Mouse (Mus musculus) forebrain, embryonic 14.5 days (tissue): ENCODE results near the gene Chst3. TPM values are rescaled to one million over a fixed set of nuclear protein-coding genes. Genes with fewer than 3 reads are reported as not detected.
A peak's percentile ranks its signal among the peaks of the same experiment; 100 is the strongest.

ENCODE experiments used
- ATAC-seq: fragments of 200-750 bp; cut with Nextera tagmentation; 2 replicates; pipeline ENCODE4 v1.8.0; 2017; ENCODE audit warnings: mild to moderate bottlenecking, moderate library complexity
- DNase-seq: peaks from one replicate; pipeline ENCODE4 v3.0.0-alpha.2; 2015; ENCODE audit warnings: low spot score
- H3K27ac ChIP-seq: fragments of 300-500 bp; sonication (generic); 2 replicates; pipeline ENCODE4 v1.5.1; 2014; ENCODE audit warnings: low read depth, mild to moderate bottlenecking, control low read depth, low read length, moderate library complexity
- H3K27me3 ChIP-seq: fragments of 300-500 bp; sonication (generic); replicated peaks from 2 replicates; pipeline ENCODE4 v1.6.1; 2014; ENCODE audit warnings: low read length, control low read depth, mixed read lengths; ENCODE audit not compliant: control insufficient read depth, insufficient read depth
- H3K36me3 ChIP-seq: fragments of 300-500 bp; sonication (generic); 2 replicates; pipeline ENCODE4 v1.6.1; 2014; ENCODE audit warnings: low read length, control low read depth; ENCODE audit not compliant: control insufficient read depth, insufficient read depth
- H3K4me1 ChIP-seq: fragments of 300-500 bp; sonication (generic); 2 replicates; pipeline ENCODE4 v1.6.1; 2014; ENCODE audit warnings: antibody characterized with exemption, low read length, control low read depth; ENCODE audit not compliant: control insufficient read depth, insufficient read depth
- H3K4me2 ChIP-seq: fragments of 300-500 bp; sonication (generic); 2 replicates; pipeline ENCODE4 v1.6.1; 2014; ENCODE audit warnings: mild to moderate bottlenecking, control low read depth, low read length
- H3K4me3 ChIP-seq: fragments of 300-500 bp; sonication (generic); 2 replicates; pipeline ENCODE4 v1.5.1; 2014; ENCODE audit warnings: low read depth, low read length, control low read depth
- H3K9ac ChIP-seq: fragments of 300-500 bp; sonication (generic); 2 replicates; pipeline ENCODE4 v1.6.1; 2014; ENCODE audit warnings: mild to moderate bottlenecking, low read length, control low read depth, moderate library complexity
- H3K9me3 ChIP-seq: fragments of 300-500 bp; sonication (generic); replicated peaks from 2 replicates; pipeline ENCODE4 v1.6.1; 2016; ENCODE audit warnings: low read length, control low read depth, mixed read lengths; ENCODE audit not compliant: control insufficient read depth
- WGBS: fragments of 180-500 bp; shearing (Covaris S2); extraction: QIAGEN DNeasy Blood & Tissue Kit; methylation state at CpG from one replicate; pipeline ENCODE4 v1.1.7; 2014; 5-methylcytosine and 5-hydroxymethylcytosine counted together
- polyA plus RNA-seq: library from polyadenylated mRNA; unstranded; fragments of >200 nt; fragmentation: Nextera tagmentation; extraction: Ambion mirVana; gene quantifications from 2 replicates; pipeline ENCODE4 v1.2.1, GENCODE M21; 2014

The Chst3 gene
- polyA plus RNA-seq, 1 experiment from 2014 or later, result 0.70 TPM

GRCm38 (mm10) chr10:60174506-60174905, 44.6 kb downstream of the Chst3 start:
- H3K9ac ChIP-seq, result no peak overlapping the region
- no peak for DNase-seq
- peaks cover 4% of the 10 kb centered on the region for H3K4me1 ChIP-seq
- no peak for ATAC-seq
- no peak overlapping the region for H3K27ac ChIP-seq
- no peak overlapping the region for H3K4me3 ChIP-seq
- H3K27me3 ChIP-seq, result no peaks in the 10 kb centered on the region
- no peaks in the 10 kb centered on the region for H3K36me3 ChIP-seq
- no peak overlapping the region for H3K4me2 ChIP-seq
- H3K9me3 ChIP-seq, result no peaks in the 10 kb centered on the region
- 82% methylated on average over 3 of the region's 3 CpGs for WGBS

GRCm38 (mm10) chr10:60173035-60173434, 46.0 kb downstream of the Chst3 start:
- peak; percentile 62; the same call in 1 of the 2 replicates for ATAC-seq
- peak; percentile 87 for DNase-seq
- WGBS, result 22% methylated on average over 10 of the region's 10 CpGs

GRCm38 (mm10) chr10:60172306-60172705, 46.8 kb downstream of the Chst3 start:
- DNase-seq, result no peak
- no peak for ATAC-seq
- Histone ChIP-seq H3K27me3 (no peaks in the 10 kb centered on the region), H3K9ac (no peak overlapping the region), H3K4me3 (no peak overlapping the region), H3K27ac (no peak overlapping the region), H3K9me3 (no peaks in the 10 kb centered on the region), H3K4me1 (peaks cover 4% of the 10 kb centered on the region), H3K4me2 (no peak overlapping the region), H3K36me3 (no peaks in the 10 kb centered on the region)
- WGBS, result 88% methylated on average over 4 of the region's 4 CpGs

More at GRCm38 (mm10) chr10:60173035-60173434, 46.0 kb downstream of the Chst3 start:
- Histone ChIP-seq H3K4me2 (no peak overlapping the region), H3K27ac (no peak overlapping the region), H3K9me3 (no peaks in the 10 kb centered on the region), H3K36me3 (no peaks in the 10 kb centered on the region), H3K4me3 (no peak overlapping the region), H3K27me3 (no peaks in the 10 kb centered on the region), H3K9ac (no peak overlapping the region), H3K4me1 (peaks cover 4% of the 10 kb centered on the region)

- Histone ChIP-seq H3K27ac (no peak overlapping the region), H3K9me3 (no peaks in the 10 kb centered on the region), H3K4me3 (no peak overlapping the region), H3K4me1 (peaks cover 4% of the 10 kb centered on the region), H3K4me2 (no peak overlapping the region), H3K27me3 (no peaks in the 10 kb centered on the region), H3K9ac (no peak overlapping the region), H3K36me3 (no peaks in the 10 kb centered on the region)
- DNase-seq (no peak), ATAC-seq (no peak)
- 96% methylated on average over 5 of the region's 5 CpGs for WGBS
Observed at GRCm38 (mm10) chr10:60171368-60171767, 47.7 kb downstream of the Chst3 start.

GRCm38 (mm10) chr10:60170326-60171089, 48.6 kb downstream of the Chst3 start:
- no peak for DNase-seq
- Histone ChIP-seq H3K4me2 (no peak overlapping the region), H3K27me3 (no peaks in the 10 kb centered on the region), H3K36me3 (no peaks in the 10 kb centered on the region), H3K4me3 (no peak overlapping the region), H3K9ac (no peak overlapping the region), H3K9me3 (no peaks in the 10 kb centered on the region), H3K27ac (no peak overlapping the region), H3K4me1 (peaks cover 4% of the 10 kb centered on the region)
- 81% methylated on average over 10 of the region's 10 CpGs for WGBS
- no peak for ATAC-seq

GRCm38 (mm10) chr10:60168960-60169359, 50.1 kb downstream of the Chst3 start:
- H3K36me3 ChIP-seq, result no peaks in the 10 kb centered on the region
- H3K4me3 ChIP-seq, result no peak overlapping the region
- no peak for DNase-seq
- H3K4me2 ChIP-seq, result no peak overlapping the region
- H3K9ac ChIP-seq, result no peak overlapping the region
- no peaks in the 10 kb centered on the region for H3K27me3 ChIP-seq
- H3K27ac ChIP-seq, result no peak overlapping the region
- no peaks in the 10 kb centered on the region for H3K9me3 ChIP-seq
- H3K4me1 ChIP-seq, result peaks cover 4% of the 10 kb centered on the region
- ATAC-seq, result no peak
- WGBS, result 77% methylated on average over 3 of the region's 3 CpGs

GRCm38 (mm10) chr10:60168306-60168705, 50.8 kb downstream of the Chst3 start:
- Histone ChIP-seq H3K27me3 (no peaks in the 10 kb centered on the region), H3K4me2 (no peak overlapping the region), H3K27ac (no peak overlapping the region), H3K4me1 (peaks cover 4% of the 10 kb centered on the region), H3K36me3 (no peaks in the 10 kb centered on the region), H3K9ac (no peak overlapping the region), H3K4me3 (no peak overlapping the region), H3K9me3 (no peaks in the 10 kb centered on the region)
- ATAC-seq (no peak), DNase-seq (no peak)
- 83% methylated on average over 2 of the region's 2 CpGs for WGBS

- Histone ChIP-seq H3K4me3 (no peak overlapping the region), H3K4me2 (no peak overlapping the region), H3K9me3 (no peaks in the 10 kb centered on the region), H3K27me3 (no peaks in the 10 kb centered on the region), H3K4me1 (no peaks in the 10 kb centered on the region), H3K36me3 (no peaks in the 10 kb centered on the region), H3K27ac (no peak overlapping the region), H3K9ac (no peak overlapping the region)
- ATAC-seq, result no peak
- WGBS, result 10% methylated on average over 3 of the region's 3 CpGs
- DNase-seq, result no peak
Observed at GRCm38 (mm10) chr10:60166068-60166467, 53.0 kb downstream of the Chst3 start.

- no peaks in the 10 kb centered on the region for H3K9me3 ChIP-seq
- no peak overlapping the region for H3K9ac ChIP-seq
- no peak overlapping the region for H3K27ac ChIP-seq
- no peaks in the 10 kb centered on the region for H3K27me3 ChIP-seq
- H3K4me3 ChIP-seq, result no peak overlapping the region
- ATAC-seq (no peak), DNase-seq (no peak)
- 76% methylated on average over 1 of the region's 1 CpGs for WGBS
- no peaks in the 10 kb centered on the region for H3K36me3 ChIP-seq
- H3K4me1 ChIP-seq, result no peaks in the 10 kb centered on the region
- no peak overlapping the region for H3K4me2 ChIP-seq
Observed at GRCm38 (mm10) chr10:60164869-60165268, 54.2 kb downstream of the Chst3 start.
